Mouse (Mus musculus): ENCODE data around the gene Hap1. TPM values are rescaled to one million over a fixed set of nuclear protein-coding genes. Genes with fewer than 3 reads are reported as not detected.

Hap1 gene
- polyA plus RNA-seq (2015; fragmentation: Nextera tagmentation; extraction: Ambion mirVana) = 0.51 and 0.56 TPM in 2 replicates

DNA sequence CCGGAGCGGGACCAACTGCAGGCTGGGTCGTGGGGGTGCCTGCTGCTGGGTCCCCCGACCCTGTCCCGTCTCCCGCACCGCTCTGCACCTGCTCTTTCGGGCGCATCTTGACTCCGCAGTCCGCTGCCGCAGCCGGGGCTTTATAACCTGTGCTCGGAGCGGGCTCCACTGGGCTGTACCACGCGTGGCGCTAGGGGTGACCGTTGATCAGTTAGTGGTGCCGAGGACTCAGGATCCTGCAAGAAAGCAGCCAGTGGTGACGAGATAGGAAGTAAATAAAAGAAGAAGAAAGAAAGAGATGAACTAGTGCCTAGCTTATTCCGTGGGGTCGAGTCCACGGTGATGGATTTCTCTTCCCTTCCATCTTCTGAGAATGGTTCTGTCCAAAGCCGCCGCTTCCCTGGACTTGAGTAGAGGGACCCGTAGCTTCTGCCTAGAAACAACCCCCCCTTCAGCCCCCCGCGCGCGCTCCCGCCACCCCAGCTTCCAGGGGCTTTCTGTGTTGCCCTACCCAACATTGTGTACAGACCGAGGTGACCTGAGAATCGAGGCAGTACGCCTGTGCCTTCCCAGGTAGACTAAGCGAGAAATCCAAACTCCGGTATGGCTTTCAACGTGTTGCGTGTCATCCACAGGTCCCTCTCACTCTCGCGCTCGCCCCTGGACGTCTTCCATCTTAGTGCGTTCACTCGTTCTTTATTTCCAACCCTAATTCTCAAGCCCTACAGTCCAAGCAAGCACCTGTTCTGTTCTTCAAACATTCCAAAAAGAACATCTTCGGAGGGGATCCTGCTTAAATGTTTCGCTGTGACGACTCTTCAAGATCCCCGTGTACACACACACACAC, at the start of gene Hap1:
TSS of gene Hap1 (minus strand) at position 157 of the 847 bp plus-strand sequence.

DNA sequence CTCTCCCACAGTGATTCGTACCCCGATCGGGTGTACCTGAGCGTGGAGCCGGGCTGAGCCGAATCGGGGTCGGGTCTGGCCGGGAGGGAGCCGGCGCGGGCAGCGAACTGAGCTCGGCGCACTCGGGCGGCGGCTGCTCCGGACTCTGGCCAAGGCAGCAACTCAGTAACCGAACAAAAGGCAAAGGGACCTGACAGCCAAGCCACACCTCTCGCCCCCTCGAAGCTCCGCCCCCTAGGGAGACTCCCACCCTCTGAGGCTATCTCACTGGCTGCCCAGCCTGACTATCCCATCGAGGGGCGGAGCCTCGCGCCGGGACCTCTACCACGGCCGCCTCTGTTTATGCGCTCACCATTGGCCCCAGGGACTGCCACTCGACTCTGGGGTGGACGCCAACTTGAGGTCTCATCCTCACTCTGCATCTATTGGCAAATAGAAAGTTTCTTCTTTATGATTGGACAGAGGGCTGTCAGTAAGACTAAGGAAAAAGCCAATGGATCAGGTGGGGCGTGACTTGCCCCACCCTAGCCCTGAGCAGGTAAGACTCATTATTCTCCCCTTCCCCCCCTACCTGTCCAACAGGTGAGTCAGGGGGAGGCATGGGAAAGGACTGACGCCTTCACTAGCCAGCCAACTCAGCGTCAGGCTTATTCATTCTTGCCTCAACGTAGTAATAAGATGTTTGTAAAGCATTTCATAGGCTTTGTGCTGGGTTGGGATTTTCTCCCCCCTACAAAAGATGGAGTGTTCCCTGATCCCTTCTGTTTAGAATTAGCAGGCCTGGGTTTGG, 41.9 kb upstream of the Hap1 start, which contains the start of gene Jup:
TSS of gene Jup (minus strand) at position 164 of the 790 bp plus-strand sequence.

DNA sequence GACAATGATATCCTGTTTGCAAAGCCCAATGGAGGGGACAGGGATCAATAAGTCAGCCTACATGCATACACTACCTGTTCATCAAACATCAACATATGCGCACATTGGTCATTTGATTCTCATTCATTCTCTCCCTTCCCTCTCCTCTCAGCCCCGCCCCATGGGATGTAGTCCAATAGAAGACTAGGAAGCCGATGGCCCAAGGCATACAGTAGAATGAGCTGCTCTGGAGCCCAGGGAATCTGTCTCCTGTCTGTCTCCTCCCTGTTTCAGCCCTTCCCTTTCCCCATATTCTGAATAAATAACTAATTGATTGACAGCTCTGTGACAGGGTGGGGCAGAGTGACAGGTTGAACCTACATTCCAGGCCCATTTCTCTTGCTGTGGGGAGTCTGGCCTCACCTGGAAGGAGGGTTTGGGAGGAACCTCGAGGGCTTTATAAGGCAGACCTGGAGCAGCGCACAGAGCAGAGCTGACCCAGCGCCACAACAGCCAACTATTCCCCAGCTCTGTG, 21.9 kb downstream of the Hap1 start, which contains the start of gene Gast:
TSS of gene Gast (plus strand) at position 464 of the 514 bp plus-strand sequence.

DNA sequence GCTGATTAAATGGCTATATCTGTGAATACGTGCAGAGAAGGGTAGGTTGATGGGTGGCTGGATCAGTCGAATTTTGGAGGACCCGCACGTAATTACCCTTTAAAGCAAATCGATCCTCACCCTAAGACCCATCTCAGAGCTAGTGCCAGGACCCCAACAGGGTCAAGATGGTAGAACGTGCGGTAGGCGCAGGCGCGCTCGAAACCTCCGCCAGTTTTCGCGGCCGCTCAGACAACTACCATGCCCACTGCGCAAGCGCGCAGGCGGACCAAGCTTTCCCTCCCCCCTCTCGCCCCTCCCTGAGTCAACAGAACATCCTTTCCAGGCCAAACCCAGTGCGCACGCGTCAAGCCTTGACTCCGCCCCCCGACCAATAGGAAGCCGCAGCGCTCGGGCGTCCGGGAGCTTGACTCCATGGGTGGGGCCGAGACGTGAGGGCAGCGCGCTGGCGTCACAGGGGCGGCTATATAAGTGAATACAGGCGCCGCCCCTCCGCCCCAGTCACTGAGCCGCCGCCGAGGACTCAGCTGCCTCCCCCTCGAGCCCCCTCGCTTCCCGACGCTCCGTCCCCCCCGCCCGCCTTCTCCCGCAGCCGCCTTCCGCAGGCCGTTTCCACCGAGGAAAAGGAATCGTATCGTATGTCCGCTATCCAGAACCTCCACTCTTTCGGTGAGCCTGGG, 36.3 kb downstream of the Hap1 start, which contains the start of gene Eif1:
TSS of gene Eif1 (plus strand) at position 394 of the 680 bp plus-strand sequence.

Other genes with a start within 250 kb of the Hap1 start
- gene Krt13, start 234.6 kb downstream of the Hap1 start, polyA plus RNA-seq (2015; fragmentation: Nextera tagmentation; extraction: Ambion mirVana) = not detected in 2 replicates
- gene Krt15, start 220.2 kb downstream of the Hap1 start, polyA plus RNA-seq (2015; fragmentation: Nextera tagmentation; extraction: Ambion mirVana) = 19.8 TPM in 1 of 2 replicates, not detected in the other
- gene Krt19, start 207.5 kb downstream of the Hap1 start, polyA plus RNA-seq (2015; fragmentation: Nextera tagmentation; extraction: Ambion mirVana) = 0.55 and 0.63 TPM in 2 replicates
- not detected in 2 replicates for gene Krt9, start 162.9 kb downstream of the Hap1 start, polyA plus RNA-seq (2015; fragmentation: Nextera tagmentation; extraction: Ambion mirVana)
- gene Krt14, start 148.6 kb downstream of the Hap1 start, polyA plus RNA-seq (2015; fragmentation: Nextera tagmentation; extraction: Ambion mirVana) = 0.09 and 68.1 TPM in 2 replicates
- gene Krt16, start 107.2 kb downstream of the Hap1 start, polyA plus RNA-seq (2015; fragmentation: Nextera tagmentation; extraction: Ambion mirVana) = 0.69 TPM in 1 of 2 replicates, not detected in the other
- 15.6 TPM in 1 of 2 replicates, not detected in the other for gene Krt17, start 95.1 kb downstream of the Hap1 start, polyA plus RNA-seq (2015; fragmentation: Nextera tagmentation; extraction: Ambion mirVana)
- not detected in 2 replicates for gene Krt42, start 86.3 kb downstream of the Hap1 start, polyA plus RNA-seq (2015; fragmentation: Nextera tagmentation; extraction: Ambion mirVana)
- gene Eif1, start 36.2 kb downstream of the Hap1 start, polyA plus RNA-seq (2015; fragmentation: Nextera tagmentation; extraction: Ambion mirVana) = 1,439 and 1,728 TPM in 2 replicates
- gene Gast, start 21.7 kb downstream of the Hap1 start, polyA plus RNA-seq (2015; fragmentation: Nextera tagmentation; extraction: Ambion mirVana) = 0.44 TPM in 1 of 2 replicates, not detected in the other
- 36.6 and 44.0 TPM in 2 replicates for gene Jup, start 41.6 kb upstream of the Hap1 start, polyA plus RNA-seq (2015; fragmentation: Nextera tagmentation; extraction: Ambion mirVana)
- 29.9 and 43.6 TPM in 2 replicates for gene P3h4, start 58.7 kb upstream of the Hap1 start, polyA plus RNA-seq (2015; fragmentation: Nextera tagmentation; extraction: Ambion mirVana)
- 60.9 and 82.7 TPM in 2 replicates for gene Fkbp10, start 59.6 kb upstream of the Hap1 start, polyA plus RNA-seq (2015; fragmentation: Nextera tagmentation; extraction: Ambion mirVana)
- 46.3 and 48.7 TPM in 2 replicates for gene Nt5c3b, start 85.7 kb upstream of the Hap1 start, polyA plus RNA-seq (2015; fragmentation: Nextera tagmentation; extraction: Ambion mirVana)
- gene Klhl10, start 85.8 kb upstream of the Hap1 start, polyA plus RNA-seq (2015; fragmentation: Nextera tagmentation; extraction: Ambion mirVana) = 0.23 and 0.44 TPM in 2 replicates
- gene Klhl11, start 116.6 kb upstream of the Hap1 start, polyA plus RNA-seq (2015; fragmentation: Nextera tagmentation; extraction: Ambion mirVana) = 3.1 and 3.7 TPM in 2 replicates
- gene Acly, start 171.9 kb upstream of the Hap1 start, polyA plus RNA-seq (2015; fragmentation: Nextera tagmentation; extraction: Ambion mirVana) = 19.8 and 22.8 TPM in 2 replicates
- 0.37 TPM in 2 replicates for gene Ttc25, start 189.5 kb upstream of the Hap1 start, polyA plus RNA-seq (2015; fragmentation: Nextera tagmentation; extraction: Ambion mirVana)
- 39.3 and 40.3 TPM in 2 replicates for gene Cnp, start 218.8 kb upstream of the Hap1 start, polyA plus RNA-seq (2015; fragmentation: Nextera tagmentation; extraction: Ambion mirVana)

Data from skeletal muscle tissue, postnatal 0 days (tissue).